Mouse (Mus musculus): ENCODE measurements around the gene Nup85.

The Nup85 gene

DNA sequence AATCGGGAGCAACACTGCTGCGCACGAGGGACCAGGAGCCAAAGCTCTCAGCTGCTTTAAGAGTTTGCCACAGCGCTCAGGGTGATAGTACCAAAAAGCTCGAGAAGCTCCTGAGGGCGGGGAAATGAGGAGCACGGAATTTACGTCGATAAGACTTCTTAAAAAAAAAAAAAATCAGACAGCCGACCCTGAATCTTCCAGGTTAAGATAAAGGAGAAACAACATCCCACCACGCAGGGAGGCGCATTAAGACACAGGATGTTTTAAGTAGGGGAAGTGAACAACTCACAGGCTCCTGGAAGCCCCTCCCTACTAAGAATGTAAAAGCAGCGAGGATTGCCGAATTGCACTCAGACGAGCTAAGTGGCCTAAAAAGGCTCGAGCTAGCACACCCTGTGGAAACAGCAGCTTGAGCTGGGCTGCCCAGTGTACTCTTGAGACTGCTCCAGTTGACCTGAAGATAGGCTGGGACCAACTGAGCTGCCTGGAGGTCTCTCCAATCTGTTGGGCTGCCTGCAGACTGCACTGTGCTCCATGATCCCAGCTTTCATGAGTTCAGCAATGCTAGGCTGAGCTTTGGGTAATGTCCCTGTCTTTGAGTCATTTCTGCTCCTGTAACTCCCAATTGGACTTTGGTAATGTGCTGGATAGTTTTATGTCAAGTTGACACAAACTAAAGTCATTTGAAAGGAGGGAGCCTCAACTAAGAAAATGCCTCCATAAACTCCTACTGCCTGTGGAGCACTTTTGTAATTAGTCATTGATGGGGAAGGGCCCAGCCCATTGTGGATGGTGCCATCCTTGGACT is 49.1 kb downstream of the Nup85 start:
- DNase-seq (ENCODE audit: low spot score in 2 of 2) = peak in 1 of 2 experiments; percentile 16

DNA sequence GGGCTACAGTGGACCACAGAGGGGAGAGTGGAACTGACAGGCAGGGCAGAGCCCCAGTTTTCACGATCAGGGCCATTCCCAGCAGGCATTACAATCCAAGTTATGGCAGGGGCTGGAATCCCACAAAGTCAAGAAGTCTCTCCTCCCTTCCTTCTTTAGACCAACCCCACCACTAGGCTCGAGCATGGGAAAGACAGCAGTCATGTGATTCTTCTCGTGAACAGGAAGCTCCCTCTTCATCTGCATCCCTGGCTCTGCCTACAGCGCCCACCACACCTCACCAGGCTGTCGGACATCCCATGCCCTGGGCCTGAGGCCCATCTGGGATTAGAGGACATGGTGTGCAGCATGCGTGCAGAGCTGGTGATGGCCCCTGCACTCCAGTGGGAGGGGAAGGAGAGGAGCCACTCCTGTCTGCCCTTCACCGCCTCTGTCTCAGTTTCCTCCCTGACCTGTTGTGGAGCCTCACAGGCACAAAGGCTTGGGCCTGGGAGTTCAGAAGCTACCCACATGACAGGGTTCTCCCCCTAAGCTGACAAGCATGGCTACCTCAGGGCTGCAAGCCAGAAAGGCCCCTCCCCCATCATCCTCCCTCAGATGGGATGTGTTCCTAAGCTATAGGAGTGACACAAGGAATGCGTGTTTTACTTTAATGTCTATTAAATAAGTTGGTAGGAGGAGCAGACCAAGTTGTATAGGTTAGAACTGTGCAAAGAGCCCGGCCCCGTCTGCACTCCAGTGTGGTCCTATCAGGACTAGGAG is 50.3 kb downstream of the Nup85 start:
- no peak for DNase-seq (ENCODE audit: low spot score in 2 of 2)

DNA sequence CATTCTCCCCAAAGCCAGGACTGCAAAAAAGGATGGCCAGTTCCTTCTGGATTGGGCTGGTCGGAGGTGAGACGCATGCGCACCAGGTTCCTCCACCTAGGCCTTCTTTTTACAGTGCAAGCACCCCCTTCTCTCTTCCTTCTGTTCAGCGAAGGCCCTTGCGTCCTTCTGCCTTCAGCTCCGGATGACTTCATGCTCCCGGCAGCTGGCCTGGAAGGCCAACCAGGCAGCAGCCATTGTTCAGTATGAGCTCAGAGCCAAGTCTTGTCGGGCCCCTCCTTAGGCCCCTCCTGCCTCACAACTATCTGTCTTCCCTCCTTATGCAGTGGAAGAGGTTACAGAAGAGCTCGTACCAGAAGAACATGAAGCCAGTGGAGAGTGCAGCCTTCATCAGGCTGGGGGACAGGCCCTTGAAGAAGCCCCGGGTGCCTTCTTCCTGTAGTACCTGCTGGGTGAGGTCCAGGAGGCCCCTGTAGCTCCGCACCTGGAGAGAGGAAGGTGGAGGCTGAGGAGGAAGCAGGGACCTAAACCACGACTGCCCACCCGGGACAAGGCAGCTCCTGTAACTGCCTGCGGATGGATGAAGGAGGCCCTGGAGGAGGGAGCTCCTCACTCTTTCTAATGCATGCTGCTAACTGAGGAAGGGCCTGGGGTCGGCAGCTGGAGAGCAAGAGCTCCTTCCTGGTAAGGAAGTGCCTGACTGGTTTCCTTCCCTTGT is 51.0 kb downstream of the Nup85 start:
- no peak for DNase-seq (ENCODE audit: low spot score in 2 of 2)

DNA sequence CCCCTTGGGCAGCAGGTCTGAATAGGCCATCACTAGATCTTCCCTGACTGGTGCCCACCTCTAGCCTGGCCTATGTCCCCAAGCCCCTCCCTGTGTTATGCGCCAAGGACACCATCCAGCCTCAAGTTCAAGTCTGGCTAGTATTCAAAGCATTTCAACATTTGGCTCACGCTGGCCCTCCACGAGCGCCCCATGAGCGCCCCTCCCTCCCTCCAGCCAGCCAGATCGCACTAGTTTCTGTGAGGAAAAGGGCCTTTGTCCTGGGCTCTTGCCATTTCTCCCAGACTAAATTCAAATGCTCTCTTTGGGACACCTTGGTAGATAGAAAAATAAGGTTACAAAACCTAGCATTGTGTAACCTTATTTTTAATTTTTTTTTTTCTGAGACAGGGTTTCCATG is 51.6 kb downstream of the Nup85 start:
- DNase-seq (ENCODE audit: low spot score in 2 of 2) = no peak

DNA sequence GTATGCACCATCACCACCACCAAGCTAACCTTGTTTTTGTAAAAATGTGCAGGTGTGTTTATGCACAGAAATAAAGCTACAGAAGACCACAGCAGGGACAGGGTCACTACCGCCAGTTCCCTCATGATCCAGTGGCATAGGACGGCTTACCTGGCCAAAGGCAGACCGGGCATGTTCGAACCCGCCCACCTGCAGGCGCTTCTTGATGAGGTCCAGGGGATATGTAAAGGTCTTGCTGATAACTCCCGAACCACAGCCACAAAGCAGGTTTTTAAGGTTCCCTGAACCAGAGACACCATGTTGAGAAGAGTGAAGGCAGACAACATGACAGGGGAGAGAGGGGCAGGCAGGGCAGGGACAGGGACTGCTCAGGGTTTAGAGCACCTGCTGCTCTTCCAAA is 52.1 kb downstream of the Nup85 start:
- DNase-seq (ENCODE audit: low spot score in 2 of 2) = no peak

DNA sequence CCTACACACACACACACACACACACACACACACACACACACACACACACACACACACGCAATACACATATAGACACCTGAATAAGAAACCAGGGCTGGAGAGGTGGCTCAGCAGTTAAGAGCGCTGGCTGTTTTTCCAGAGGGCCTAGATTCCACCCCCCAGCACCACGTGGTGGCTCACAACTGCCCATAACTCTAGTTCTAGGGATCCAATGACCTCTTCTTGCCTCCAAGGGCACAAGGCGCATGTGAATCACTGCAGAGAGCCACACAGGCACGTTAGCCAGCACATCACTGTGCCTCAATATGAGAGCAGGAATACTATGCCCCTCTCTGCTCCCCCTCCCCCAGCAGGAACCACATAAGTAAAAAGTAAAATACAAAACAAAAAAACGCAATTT is 52.7 kb downstream of the Nup85 start:
- no peak for DNase-seq (ENCODE audit: low spot score in 2 of 2)

DNA sequence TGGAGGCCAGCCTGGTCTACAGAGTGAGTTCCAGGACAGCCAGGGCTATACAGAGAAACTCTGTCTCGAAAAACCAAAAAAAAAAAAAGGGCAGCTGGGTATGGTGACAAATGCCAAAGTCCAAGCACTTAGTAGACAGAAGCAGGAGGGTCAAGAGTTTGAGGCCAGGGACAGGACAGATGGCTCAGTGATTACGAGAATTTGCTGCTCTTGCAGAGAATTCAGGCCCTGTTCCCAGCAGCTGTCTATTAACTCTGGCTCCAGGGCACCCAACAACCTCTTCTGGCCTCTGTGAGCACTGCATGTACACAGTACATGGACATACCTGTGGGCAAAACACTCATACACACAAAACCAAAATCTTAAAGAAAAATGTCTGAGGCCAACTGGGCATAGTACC is 53.8 kb downstream of the Nup85 start:
- no peak for DNase-seq (ENCODE audit: low spot score in 2 of 2)

DNA sequence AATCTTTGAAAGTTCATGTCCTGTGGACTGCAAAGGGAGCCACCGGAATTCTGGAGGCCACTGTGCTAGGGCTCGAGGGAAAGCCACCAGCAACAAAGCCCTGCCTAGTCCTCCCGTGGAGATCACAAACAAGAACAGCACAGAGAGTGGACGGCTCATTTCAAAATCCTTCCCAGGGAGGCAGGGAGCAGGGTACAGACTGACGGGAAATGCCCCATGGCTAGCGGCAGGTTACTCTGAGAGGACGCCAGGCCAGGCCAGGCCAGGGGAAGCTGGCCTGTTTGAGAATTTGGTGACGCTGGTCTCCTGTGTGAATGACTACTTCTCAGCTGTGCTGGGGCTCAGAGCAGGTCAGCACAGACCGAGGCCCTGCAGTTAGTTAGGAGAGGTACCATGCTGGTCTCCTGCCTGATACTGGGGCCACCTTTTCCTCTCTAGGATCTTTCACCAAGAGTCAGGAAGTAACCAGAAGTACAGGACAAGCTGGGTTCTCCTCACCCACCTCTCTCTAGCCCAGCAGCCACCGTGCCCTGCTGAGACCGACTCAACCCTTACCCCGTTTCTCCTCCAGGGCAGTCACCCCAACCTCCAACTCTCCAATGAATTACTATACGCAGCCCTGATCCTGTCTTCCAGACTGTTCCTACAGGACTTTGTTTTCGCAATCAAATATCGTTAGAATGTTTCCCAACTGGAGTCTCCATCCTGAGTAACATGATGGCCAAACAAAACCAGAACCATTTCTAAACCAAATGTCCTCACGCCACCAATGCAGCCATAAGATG is 54.7 kb downstream of the Nup85 start:
- DNase-seq (ENCODE audit: low spot score in 2 of 2) = no peak

DNA sequence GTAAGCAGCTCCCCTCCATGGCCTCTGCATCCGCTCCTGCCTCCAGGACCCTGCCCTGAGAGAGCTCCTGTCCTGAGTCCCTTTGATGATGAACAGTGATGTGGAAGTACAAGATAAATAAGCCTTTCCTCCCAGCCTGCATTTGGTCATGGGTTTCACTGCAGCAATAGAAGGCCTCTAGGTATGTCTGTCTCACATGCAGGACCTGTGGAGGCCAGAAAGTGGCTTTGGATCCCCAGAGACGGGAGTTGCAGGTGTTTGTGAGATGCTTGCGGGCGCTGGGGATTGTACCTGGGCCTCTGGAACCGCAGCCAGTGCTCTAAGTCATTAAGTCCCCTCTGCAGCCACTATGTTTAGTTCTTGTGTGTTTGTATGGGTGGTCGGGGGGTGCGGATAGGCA is 55.7 kb downstream of the Nup85 start:
- no peak for DNase-seq (ENCODE audit: low spot score in 2 of 2)

DNA sequence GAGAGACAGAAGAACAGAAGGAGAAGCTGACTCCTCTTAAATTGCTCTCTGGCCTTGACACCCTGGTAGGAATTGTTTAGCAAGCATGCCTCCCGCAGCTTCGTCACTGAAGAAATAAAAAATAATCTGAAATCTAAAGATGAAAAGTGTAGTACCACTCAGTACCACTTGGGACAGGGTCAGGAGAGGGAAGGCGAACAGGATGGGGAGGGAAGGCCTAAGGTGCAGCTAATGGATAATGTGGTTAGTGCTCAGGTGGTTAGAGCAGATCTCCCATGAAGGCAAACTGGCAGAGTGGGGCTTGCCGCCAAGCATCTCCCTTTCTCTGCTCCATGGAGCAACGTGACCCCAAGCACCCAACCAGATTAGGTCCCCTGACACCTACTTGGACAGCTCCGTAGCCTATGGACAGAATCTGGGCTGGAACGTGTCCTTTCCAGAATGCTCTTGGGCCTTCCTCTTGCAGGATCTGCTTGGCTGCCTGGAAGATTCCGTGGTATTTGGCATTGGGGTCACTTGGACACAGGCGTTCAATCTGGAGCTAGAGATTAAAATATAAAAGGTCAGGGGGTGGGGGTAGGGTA is 59.3 kb downstream of the Nup85 start:
- no peak for DNase-seq (ENCODE audit: low spot score in 2 of 2)

DNA sequence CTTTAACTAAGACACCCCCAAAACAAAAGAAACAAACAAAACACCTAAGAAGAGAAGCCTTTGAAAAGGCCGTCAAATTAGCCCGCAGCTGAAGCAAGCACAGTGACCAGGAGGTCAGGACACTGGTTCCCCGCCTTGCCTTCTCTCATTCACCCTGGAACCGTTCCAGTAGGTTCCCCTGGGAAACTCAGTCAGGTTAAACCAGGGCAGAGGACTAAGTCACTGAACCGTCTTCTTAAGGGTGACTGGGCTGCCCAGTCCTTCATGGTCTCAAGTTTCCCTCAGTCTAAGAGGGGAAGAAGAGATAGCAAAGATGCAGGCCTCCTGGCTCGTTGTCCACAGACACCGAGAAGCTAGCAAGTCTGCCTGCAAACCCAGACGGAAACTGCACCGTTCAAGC is 61.6 kb downstream of the Nup85 start:
- no peak for DNase-seq (ENCODE audit: low spot score in 2 of 2)

DNA sequence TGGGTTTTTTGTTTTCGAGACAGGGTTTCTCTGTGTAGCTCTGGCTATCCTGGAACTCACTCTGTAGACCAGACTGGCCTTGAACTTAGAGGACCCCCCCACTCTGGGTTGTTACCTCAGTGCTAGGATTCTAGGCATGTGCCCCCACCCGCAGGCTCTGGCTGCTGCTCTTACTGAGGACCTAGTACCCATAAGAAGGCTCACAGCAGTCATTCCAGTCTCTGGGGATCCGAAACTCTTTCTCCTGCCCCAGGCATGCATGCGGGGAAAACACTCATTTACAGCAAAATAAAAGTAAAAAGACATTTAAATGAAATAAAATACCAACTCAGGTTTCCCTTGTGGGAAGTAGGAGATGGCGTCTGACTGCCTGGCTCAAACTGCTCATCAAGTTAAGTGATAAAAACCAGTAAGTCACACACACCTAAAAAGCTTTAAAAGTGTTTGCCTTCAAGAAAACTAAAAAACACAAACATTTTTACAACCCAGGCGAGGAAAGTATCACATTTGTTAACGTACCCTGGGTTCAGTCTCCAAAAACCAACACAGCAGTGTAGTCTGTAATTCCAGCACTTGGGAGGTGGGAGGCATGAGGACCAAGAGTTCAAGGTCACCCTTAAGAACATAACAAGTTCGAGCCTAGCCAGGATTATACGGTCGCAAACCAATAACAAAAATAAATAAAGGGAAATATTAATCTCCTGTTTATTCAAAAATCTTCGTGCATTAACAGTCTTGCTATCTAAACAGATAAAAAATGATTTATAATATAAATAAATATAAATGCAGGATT is 62.8 kb downstream of the Nup85 start:
- no peak for DNase-seq (ENCODE audit: low spot score in 2 of 2)

DNA sequence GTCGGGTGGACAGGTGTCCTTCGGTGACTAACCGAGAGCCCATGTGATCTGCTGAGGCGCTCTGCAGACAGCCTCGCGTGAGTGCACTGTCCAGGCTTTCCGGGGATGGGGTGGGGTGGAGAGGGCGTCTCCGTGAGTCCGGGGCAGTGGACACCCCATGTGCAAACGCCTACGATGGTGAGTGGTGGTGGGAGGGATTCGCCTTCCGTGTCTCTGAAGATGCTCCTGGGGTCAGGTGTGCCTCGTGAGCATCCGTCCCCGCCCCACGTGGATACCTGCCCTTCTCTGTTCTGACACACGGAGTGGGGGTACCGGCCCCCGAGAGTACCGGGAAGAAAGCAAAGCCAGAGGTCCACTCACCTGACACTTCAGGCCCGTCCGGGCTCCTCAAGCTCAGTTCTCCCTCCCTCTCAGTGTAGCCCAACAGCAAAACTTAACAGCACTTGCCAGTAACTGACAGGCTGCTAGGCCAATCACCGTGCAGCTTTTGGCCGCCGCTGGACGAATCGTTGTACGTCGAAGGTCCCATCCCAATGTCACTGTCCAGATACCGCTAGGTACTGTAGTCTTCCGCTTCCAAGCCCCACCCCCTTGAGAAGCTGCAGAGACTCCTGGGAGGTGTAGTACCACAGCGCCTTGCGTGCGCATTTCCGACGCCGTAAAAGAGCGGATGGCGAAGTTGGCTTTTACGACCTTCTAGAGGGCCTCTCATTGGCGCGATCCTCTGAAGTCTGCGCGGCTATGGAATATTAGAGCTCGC is 63.7 kb downstream of the Nup85 start, which contains the start of gene Slc25a19:
TSS of gene Slc25a19 (minus strand) at position 591 of the 760 bp plus-strand sequence.
- peak; percentile 100 for DNase-seq (ENCODE audit: low spot score in 2 of 2)

DNA sequence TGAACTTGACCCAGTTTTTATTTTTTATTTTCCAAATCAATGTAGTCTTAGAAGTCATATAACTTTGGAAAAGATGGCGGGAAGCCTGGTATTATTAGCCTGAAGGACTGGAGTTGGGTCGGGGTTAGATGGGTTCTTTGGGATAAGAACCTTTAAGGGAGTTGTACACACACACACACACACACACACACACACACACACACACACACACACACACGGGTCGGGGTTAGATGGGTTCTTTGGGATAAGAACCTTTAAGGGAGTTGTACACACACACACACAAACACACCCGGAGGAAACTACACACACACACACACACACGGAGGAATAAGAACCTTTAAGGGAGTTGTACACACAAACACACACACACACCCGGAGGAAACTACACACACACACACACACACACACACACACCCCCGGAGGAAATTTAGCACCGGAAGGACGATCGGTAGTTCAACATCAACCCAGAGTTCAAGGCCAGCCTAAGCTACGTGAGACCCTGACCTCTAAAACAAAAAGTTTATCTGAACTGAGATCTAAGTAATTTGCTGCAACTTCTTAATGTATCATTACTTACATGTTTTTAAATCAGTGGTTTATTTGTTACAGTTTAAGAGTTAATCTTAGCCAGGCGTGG is 64.3 kb downstream of the Nup85 start:
- no peak for DNase-seq (ENCODE audit: low spot score in 2 of 2)

DNA sequence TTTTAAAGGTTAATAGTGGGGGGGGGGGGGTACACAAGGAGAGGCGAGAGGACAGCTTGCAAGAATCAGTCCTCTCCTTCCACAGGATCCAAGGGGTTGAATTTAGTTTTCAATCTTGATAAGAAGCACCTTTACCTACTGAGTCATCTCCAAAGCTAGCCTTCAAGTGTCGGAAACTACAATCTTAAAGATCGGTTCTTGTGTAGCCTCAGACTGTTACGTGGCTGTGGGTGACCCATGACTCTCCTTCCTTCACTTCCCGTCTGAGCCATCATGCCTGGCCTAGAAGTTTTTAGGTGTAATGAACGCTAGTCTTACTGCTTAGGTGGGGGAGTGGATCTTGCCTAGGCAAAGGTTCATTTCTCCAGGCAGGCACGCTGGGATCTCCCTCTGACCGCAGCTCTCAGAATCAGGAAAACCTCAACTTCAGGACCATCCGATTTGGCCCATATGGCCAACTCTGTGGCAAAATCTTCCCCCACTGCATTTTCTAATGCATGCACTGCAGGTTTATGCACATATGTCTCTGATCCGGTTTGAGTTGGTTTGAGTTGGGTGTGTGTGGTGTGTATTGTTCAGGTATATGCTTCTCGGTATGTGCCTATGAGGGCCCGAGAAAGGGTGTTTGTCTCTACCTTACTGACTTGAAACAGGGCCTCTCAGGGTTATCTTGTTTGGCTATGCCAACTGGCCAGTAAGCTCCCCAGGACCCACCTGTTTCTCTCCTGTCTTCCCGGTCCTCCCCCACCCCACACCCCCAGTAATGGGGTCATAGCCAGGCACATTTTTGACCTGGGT is 65.7 kb downstream of the Nup85 start:
- no peak for DNase-seq (ENCODE audit: low spot score in 2 of 2)

DNA sequence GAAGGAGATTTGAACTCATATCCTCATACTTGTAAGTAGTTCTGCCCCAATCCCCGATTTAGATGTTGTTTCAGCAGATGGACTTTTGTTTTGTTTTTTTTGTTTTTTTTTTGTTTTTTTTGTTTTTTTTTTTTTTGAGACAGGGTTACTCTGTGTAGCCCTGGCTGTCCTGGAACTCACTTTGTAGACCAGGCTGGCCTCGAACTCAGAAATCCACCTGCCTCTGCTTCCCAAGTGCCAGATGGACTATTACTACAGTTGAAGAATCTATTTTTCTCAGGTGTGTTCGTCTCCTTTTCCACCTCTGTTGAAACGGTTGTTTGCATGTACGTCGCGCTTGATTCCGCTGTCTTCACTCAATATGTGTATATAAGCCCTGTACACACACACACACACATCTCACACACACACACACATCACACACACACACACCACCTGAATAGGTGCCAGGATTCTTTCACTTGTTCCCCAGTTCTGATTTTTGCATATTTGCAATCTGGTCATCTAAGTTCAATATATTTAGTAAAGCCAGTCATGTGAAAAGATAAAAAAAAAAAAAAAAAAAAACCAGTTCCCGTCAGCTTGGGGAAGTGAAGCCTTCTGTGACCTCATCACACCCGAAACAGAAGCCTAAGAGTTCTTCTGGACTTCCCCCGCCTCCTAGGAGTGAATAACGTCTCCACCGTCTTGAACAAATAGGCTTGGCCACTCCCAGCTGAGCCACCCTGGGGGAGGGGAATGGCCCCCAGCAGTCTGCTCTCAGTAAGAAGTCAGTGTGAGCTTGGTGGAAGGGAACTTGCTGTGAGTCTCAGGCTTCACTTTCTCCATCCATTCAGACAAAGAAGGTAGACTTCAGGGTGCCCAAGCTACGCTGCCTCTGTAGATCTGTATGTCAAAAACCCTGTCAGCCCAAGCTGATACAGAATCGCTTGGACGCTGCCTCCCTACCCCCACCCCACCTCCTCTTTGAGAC is 66.6 kb downstream of the Nup85 start:
- DNase-seq (ENCODE audit: low spot score in 2 of 2) = no peak

DNA sequence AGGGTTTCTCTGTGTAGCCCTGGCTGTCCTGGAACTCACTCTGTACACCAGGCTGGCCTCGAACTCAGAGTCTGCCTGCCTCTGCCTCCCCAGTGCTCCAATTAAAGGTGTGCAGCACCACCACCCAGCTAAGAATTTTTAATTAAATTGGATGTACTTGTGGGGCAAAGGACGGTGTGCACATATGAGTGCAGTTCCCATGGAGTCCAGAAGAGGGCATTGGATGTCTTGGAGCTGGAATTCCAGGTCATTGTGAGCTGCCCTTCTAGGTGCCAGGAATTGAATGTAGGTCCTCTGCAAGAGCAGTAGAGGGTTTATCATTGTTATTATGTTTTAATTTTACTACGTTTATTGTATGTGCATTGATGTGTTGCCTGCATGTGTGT is 67.3 kb downstream of the Nup85 start:
- peak in 1 of 2 experiments; percentile 50 for DNase-seq (ENCODE audit: low spot score in 2 of 2)

Data from frontal cortex, postnatal 36 days (tissue).